Mouse (Mus musculus) spleen, postnatal 10 days (tissue): ENCODE measurements around the gene Aoc1.
A peak's percentile ranks its signal among the peaks of the same experiment; 100 is the strongest.

ENCODE experiments used
- DNase-seq, 2 experiments: peaks; one replicate each; pipeline ENCODE4 v3.0.0; 2021 to 2022; ENCODE audit warnings: low spot score in 2 of 2

Gene Aoc1

DNA sequence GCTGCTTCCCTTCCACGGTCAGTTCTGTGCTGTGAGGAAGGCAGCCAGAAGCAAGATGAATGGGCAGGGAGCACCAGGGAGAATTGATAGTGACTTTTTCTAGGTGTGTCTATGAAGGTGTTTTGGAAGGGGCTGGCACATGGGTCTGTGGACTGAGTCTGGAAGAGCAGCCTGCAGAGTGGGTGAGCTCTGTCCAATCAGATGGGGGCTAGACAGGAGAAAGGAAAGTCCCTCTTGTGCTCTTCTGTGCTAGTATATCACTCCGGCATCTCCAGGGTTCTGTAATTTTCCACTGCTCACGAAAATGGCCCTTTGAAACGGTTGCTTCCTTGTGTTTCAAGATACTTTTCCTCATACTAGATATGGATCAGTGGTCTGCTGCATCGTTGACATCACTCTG is at the start of gene Aoc1:
Gene Aoc1, plus strand, starts transcription at position 301 of the 400 bp plus-strand sequence.
- DNase-seq, result no peak

DNA sequence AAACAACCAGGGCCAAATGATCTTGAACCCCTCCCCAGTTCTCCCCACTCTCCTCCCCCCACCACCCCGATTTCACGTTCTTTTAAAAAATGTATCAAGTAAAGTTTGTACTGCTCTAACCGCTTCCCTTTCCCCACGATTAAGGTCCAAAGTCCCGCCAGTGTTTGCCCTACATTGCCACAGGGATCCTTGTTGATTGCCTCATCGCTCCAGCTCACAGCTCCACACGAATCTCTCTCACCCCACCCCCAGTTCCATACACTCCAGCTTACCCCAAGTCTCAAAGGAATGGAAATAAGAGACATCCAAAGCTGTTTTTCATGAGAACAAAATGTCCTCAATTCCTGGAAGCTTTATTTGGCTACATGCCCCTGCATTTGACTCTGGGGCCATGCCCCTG is 47.7 kb upstream of the Aoc1 start:
- no peak for DNase-seq

DNA sequence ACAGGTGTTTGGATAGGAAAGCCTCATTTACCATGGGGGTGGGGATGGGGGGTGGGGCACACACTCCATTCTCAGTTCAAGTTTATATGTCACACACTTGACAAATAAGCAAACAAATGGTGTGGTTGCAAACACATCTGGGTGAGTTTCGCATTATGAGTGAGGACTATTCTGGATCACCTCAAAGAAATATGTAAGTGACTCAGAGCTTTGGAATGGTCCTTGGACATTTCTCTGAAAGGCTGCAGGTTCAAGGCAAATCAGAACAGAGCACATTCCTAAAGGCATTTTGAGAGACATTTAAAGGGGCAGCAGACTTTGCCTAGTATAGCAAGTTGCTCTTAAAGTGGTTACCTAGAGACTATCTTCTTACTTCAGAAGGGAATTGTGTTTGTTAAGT is 43.7 kb upstream of the Aoc1 start:
- DNase-seq, result no peak

DNA sequence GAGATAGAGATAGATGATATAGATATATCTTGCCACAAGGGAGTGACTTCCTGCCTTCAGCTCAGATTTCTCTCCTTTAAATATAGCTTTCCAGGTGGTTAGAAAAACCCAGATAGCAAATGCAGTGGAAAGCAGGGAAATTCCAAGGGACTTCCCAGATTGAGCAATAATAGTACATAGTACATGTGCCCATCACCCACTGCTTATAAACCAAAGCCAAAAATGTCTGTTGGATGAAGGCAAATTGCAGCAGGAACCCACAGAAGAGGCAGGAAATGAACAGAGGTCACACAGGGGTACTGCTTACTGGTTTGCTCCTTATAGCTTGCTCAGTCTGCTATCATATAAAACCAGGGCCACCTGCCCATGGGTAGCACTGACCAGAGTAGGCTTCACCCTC is 43.0 kb upstream of the Aoc1 start:
- DNase-seq, result no peak

DNA sequence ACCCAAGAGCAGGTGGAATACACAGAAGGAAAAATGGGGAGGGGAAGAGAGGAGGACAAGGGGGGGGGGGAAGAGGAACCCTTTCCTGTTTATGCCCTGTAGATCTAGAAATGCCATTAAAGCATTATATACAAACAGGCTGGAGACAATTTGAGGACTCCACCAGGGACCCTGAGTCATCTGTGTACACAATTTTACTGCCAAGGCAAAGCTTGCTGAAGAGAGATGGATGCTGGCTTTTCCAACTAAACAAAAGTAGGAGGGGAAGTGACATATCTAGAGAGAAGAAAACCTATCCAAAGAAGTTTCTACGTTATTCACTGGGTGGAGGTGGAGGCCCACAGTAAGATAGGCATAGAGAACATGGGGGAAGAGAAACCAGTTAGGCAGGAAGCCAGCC is 42.5 kb upstream of the Aoc1 start:
- no peak for DNase-seq

DNA sequence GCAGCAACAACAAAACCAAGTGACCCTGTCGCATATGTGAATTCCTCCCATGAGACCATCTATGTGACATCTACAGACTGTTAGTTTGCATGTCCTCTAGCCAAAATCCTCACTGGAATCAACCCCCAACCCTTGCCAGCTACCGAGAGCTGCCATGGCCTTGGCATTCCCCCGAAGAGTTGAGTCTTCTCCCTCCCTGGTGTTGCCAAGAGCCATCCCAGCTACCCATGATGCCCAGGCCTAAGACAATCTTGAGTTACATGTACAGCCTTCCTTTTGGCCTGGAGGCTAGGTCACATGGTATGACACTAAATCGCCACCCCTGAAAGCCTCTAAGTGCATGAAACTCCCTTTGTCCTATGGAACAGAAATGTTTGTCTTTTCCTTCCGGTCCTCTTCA is 41.6 kb upstream of the Aoc1 start:
- DNase-seq, result no peak

DNA sequence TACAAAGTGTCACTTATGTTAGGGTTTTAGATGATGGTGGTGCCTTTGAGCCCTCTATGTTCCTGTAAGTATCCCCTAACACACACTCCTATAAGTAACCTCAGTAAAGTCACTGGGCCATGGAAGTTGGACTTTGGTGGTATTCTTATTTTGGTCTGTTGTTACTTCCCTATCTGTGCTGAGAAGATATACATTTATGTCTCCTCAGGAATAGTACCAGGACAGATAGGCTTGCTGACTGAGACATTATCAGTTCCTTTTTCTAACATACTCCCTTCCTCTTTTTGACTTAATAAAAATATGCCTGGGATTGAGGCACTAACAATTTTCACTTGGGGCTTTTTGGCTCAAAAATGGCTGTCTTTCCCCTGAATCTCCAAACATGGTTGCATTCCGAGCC is 40.3 kb upstream of the Aoc1 start:
- DNase-seq, result no peak

DNA sequence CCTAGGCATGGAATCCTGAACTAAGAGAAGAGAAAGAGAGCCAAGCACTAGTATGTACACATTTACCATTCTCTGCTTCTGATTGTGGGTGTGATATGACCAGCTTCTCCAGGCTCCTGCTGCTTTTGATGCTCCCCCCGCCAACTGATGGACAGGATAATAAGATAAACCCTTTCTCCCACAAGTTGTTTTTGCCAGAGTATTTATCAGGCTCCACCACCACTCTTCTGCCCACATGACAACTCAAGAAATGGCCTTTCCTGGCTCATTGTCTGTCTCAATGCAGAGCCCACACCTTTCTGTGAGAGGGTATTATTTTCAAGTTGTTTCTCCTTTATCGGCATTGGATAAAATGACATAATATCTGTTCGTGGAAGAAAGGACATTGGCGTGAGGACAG is 39.2 kb upstream of the Aoc1 start:
- no peak for DNase-seq

DNA sequence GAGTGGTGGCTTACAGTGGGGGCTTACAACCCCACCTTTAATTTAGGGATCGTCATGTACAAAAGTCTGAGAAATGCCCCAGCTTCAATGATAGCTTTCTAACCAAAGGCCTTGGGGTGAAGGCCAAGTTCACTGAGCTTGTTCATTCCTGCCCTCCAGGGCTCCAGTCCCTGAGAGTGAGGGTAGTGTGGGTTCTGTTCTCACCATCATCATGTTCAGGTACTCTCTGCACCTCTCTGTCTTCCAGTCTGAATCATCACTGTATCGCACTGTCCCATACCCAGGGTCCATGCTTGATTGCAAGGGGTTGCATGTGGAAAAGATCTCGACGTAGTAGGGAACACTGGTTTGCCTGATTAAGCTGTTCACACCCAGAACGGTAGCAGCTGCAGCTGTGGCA is 37.5 kb upstream of the Aoc1 start:
- DNase-seq, result no peak

DNA sequence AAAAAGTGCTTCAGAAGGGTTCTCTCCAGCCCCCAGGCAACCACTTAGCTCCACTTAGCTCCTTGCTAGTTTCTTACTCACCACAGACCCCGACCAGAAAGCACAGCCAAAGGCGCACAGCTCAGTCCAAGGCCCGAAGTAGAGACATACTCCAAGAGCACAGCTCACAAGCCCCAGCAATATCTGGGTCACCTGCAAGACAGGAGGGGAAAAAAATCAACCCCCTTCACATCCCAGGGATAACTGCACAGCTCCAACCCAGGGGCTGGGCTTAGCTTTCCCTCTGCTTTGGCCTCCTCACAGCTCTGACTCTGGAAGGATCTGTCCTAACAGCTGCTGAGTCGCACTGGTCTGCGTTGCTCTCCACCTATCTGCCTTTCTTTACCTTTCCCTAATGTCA is 36.5 kb upstream of the Aoc1 start:
- no peak for DNase-seq

DNA sequence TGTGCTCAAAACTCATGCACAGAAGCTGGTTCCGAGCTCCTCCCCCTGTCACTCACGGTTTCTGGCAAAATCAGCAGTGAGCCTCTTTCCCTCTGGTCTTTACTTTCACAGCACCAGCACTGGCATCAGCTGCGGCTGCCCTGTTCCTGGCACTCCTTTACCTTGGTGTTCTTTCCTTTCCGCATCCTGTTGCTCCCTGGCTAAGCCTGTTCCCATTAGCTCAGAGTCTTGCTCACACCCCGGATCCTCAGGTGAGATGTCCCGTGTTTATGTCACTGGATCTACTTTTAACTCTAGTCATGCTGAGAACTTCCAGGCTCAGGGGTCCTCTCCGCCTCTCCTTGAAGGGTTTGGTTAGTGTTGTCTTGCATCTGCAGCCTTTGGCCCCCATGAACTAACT is 35.2 kb upstream of the Aoc1 start:
- no peak for DNase-seq

DNA sequence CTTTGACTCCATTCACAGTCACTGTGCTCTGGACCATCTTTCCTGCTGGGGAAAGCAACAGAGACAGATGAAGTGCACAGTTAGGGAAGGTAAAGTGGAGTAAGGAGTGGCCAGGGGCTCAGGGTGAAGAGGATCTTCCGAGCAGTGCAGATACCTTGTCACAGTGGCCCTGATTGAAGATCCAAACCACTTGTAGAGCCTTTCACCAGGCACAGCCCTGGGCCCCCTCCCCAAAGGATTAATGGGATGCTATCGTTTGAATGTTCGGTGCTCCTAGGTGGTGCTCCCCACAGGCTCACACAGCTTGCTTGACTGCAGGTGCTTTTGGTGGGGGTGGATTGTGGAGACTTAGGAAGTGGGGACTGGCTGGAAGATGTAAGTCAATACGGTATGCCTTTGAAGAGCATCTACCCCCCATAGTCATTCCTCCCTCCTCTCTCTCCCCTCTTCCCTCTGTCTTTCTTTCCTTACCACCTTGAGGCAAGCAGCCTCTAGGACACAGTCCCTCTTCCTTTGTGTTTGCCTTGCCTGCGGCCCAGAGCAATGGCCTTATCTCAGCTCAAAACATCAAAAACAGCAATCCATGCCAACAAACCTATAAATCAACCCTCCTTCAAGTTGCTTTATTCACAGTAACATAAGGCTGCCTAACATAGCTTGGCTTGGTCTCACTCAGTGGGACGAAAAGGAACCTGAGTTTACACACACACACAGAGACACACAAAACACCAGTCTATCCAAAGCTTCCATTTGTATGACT is 34.2 kb upstream of the Aoc1 start:
- DNase-seq, result no peak

DNA sequence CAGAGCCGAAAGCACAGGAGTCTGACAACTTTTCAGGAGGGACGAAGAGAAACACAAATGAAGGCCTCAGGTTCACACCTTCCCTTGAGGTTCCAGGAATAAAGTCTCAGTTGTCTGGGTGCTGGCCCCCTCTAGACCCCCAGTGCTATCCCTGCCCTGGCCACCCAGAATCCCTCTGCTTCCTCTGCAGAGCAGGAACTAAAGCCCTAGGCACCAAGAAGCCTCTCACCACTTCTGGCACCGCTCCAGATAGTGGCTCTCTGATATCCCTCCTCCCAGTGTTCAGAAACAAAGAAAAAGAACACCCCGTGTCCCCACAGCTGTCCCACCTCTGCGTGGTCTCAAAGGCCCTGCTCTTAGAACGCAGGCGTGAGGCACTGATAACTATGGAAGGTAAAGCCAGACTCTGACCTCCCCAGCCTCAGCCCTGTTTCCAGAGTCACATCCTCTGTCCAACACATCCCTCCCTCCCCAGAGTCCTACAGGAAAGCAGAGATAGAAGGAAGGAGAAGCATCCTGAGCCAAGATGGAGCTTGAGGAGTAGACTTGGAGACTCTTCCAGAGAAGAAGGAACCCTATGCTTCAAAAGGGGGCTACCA is 32.2 kb upstream of the Aoc1 start, which contains the start of gene Tmem176a:
Gene Tmem176a, plus strand, starts transcription at position 549 of the 599 bp plus-strand sequence.
- DNase-seq, result peak in 1 of 2 experiments; percentile 21

DNA sequence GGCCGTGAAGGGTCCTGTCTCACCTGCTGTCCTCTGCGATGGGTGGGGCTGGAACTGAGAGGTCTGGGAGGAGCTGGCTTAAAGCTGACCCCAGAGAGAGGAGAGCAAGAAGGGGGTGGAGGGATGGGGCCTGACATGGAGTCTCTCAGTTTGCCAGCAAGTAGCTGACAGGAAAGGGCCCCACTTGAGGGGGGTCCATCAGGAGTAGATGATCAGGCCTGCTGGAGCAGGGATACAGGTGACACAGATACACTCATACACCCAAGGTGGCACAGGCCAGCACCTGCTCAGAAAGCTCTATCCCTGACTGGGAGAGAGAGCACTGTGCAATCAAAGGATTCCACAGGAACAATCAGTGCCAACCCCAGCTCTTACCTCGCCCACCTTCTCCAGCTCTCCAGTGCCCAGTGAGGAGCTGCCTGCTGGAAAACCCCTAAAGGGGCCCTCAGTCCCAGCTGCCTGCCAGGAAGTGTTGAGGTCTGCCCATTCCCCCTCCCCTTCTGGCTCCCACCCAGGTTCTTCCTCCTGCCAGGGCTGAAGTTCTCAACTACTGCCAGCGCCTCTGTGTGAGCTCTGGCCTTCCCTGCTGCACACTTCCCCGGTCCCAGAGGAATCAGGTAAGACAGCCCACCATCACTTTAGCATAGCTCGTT is 31.6 kb upstream of the Aoc1 start, which contains the start of gene Tmem176b:
Gene Tmem176b, minus strand, starts transcription at position 524 of the 653 bp plus-strand sequence.
- peak in 1 of 2 experiments; percentile 69 for DNase-seq

DNA sequence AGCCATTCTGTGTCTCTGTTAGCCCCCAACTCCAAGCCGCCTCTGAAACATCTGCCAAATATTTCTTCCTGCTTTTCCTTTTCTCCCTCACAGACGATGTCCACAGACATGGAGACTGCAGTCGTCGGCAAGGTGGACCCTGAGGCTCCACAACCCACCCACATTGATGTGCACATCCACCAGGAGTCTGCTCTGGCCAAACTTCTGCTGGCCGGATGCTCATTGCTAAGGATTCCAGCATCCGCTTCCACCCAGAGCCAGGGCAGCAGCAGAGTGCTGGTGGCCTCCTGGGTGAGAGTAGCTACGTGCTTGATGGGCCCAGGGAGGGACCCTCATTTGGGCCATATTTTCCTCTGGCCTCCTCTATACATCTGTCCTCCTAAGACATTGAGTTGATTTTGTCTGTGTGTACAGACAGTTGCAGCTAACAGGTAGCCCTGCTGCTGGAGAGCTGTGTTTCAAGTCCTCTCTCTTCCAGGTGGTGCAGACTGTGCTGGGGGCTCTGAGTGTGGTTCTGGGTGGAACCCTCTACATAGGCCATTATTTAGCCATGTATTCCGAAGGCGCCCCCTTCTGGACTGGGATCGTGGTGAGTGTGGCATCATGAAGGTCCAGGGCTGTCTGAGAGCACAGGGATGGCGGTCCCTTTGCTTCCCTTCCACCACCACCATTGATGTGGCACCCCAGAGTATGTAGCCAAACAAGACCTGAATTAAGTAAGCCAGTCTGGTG is 30.4 kb upstream of the Aoc1 start:
- DNase-seq, result peak in 1 of 2 experiments; percentile 49

DNA sequence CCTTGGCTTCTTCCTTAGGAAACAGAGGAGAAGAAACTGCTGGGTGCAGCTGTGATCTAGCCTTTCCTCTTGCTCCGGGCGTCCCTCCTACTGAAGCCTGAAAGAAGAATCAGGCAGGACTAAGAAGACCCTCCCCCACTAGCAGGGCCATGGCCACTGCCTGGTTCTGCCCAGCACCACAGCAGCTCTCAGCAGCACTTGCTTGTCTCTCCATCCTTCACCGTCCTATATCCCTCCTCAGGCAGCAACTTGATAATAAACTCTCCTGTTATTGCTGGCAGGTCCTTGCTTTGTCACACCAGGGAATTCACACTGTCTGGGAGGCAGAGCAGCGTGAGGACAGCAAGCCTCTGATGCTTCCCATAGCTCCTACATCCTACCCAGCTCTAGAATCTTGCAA is 27.6 kb upstream of the Aoc1 start:
- DNase-seq, result no peak

DNA sequence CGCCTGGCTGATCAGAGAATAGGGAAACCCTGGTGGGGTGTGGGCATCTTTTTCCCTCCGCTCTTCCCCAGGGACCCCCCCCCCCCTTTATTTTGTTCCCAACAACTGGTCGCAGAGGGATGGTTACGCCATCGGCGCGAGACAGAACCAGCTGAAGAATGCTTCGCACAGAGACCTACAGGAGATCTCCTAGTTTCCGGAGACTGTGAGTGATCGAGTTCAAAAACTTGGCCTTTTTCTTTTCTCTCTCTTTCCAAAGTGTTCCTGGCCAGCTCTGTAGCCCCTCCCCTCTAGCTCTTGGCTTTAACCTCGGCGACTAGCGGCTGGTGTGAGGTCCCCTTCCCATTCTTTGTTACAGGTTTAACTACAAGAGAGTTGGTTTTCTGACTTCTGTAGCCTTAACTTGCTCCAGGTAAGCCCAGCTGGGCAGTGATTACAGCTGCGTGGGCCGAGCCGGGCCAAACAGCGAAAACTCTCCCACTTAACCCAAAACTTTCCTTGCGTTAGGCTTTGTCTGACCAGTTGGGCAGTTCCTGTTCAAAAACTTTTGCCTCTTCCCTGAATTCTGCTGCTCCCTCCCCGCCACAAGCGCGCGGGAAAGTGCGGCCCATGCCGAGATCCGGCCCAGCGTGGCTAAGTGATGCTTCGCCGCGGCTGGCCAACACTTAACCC is 20.7 kb upstream of the Aoc1 start:
- DNase-seq, result no peak

DNA sequence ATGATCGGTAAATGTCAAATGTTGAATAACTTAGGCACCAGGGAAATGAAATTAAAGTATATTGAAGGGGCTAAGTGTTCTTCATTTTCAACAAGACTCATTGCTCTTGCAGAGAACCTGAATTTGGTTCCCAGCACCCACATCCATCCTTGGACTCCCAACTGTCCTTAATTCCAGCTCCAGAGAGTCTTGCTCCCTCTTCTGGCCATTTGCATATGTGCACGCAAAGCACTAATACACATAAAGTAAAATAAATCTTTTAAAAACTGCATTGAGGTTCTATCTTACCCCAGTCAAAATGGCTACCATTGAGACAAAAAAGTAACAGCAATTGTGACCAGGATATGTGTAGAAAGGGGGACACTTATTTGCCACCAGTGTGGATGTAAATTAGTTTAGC is 18.5 kb upstream of the Aoc1 start:
- no peak for DNase-seq

DNA sequence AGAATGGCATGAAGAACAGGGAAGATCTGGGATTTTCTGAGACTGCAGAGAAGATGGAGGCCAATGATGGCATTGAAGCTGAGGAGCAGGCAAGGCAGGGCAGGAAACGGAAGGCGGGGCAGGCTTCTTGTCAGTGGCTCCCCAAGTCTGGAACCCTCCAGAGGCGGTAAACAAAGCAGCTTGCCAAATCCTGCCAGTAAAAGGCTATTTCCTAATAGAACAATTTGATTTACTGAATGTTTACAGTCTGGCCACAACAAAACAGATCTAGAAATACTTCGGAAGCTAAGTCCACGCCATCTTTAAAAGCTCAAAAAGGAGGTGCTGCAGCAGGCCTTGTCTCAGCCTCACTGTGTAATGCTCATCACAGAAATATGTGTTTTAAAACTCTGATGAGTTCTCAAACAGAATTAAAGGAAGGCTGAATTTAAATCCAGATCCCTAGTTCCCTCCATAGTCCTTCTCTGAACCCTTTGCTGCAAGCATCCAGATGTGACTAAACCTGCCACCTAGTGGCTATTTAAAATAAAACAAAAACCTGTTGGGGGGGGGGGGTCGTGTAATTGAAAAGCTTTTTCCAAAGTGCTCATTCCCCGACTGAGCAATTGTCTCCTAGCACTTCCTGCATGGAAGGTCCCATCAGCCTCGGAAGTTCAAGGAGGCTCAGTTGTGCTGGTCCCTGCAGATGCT is 14.9 kb upstream of the Aoc1 start:
- DNase-seq, result no peak

DNA sequence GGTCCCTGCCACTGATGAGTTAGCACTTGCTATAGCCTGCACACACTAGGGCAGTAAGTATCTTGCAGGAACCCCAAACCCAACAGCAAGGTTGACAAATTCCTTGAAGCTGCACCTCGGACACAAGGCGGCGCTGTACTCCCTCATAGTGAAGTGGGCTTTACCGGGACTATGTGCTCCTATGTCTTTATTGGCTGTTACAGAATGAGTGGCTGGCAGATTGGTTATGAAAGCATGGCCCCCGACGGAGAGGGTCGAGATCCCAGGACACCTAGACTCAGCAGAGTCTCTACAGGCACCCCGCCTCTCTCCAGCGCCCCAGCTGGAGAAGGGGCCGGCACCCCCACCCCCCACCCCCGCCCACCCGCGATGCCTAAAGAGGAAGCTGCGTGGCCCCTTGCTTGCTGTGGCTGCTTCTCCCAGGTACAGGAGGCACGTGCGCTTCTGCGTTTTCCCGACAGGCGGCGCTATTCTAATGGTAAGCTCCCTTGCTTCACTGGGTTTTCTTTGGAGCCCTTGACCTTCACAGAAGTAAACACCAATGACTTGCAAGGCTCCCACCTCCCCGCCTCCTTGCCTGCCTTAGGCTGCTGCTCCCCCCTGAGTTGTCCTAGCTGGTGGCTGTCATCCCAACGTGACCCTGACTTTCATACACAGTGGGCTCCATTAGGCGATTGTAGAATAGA is 12.4 kb upstream of the Aoc1 start:
- peak in 1 of 2 experiments; percentile 74 for DNase-seq

DNA sequence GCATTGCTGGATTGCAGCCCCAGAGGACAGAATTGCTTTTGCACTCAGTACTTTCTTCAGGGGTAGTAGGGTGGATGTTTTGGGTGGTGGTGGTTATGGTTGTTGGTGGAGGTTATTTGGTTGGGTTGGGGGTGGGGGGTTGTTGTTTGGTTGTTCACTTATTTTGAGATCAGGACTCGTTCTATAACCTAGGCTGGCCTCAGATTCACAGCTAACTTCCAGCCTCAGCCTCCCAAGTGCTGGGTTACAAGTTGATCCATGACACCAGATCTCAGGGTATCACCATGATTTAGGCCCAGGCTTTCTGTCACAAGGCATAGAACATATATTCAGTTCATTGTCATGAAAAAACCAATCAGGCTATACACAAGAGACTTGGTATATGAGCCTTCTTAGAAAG is 11.8 kb upstream of the Aoc1 start:
- no peak for DNase-seq
